Mouse (Mus musculus): ENCODE measurements at regions not wholly inside any gene's neighbourhood (a gene's known extent, or its start where the extent isn't known, plus 50 kb on each side); places are given as distances from the start of the nearest gene placed in this dataset.
"Not testable (repeated sequence)": the region's sequence is repeated elsewhere in the genome, so short reads cannot be mapped to it uniquely, and the experiment has no call there.

GRCm38 (mm10) chrX:19341231-19342007 is 139.7 kb downstream of the Tex13c3 start:
- ATAC-seq (replicated peaks; ENCODE audit: insufficient number of reproducible peaks, low FRiP score, low TSS enrichment, low read depth); H3K36me3 ChIP-seq (replicated peaks; ENCODE audit: control insufficient read depth, insufficient read depth, low read depth, low read length); H3K27ac ChIP-seq (replicated peaks; ENCODE audit: low read depth, low read length); H3K4me3 ChIP-seq (ENCODE audit: low read depth, low read length); H3K9ac ChIP-seq (replicated peaks; ENCODE audit: low read length); H3K4me1 ChIP-seq (ENCODE audit: control insufficient read depth, insufficient read depth, low read length); H3K9me3 ChIP-seq (replicated peaks; ENCODE audit: control insufficient read depth, low read length); H3K27me3 ChIP-seq (ENCODE audit: control insufficient read depth, insufficient read depth, low read length); DNase-seq (ENCODE audit: low spot score); H3K4me2 ChIP-seq (ENCODE audit: low read depth, low read length): not testable (repeated sequence)
- 82% methylated on average over 3 of the region's 3 CpGs for WGBS

GRCm38 (mm10) chrX:19313286-19313685 is 167.8 kb downstream of the Tex13c3 start:
- WGBS = 67% methylated on average over 2 of the region's 2 CpGs
- Histone ChIP-seq H3K36me3 (replicated peaks; ENCODE audit: control insufficient read depth, insufficient read depth, low read depth, low read length) (no peaks in the 10 kb centered on the region), H3K27me3 (ENCODE audit: control insufficient read depth, insufficient read depth, low read length) (no peaks in the 10 kb centered on the region), H3K4me2 (ENCODE audit: low read depth, low read length) (no peak overlapping the region), H3K9me3 (replicated peaks; ENCODE audit: control insufficient read depth, low read length) (no peaks in the 10 kb centered on the region), H3K9ac (replicated peaks; ENCODE audit: low read length) (no peak overlapping the region), H3K27ac (replicated peaks; ENCODE audit: low read depth, low read length) (no peak overlapping the region), H3K4me3 (ENCODE audit: low read depth, low read length) (no peak overlapping the region), H3K4me1 (ENCODE audit: control insufficient read depth, insufficient read depth, low read length) (no peaks in the 10 kb centered on the region)
- DNase-seq (ENCODE audit: low spot score) (no peak), ATAC-seq (replicated peaks; ENCODE audit: insufficient number of reproducible peaks, low FRiP score, low TSS enrichment, low read depth) (no peak)

- no peak overlapping the region for H3K9ac ChIP-seq (replicated peaks; ENCODE audit: low read length)
- no peaks in the 10 kb centered on the region for H3K4me1 ChIP-seq (ENCODE audit: control insufficient read depth, insufficient read depth, low read length)
- H3K27me3 ChIP-seq (ENCODE audit: control insufficient read depth, insufficient read depth, low read length) = no peaks in the 10 kb centered on the region
- H3K4me2 ChIP-seq (ENCODE audit: low read depth, low read length) = no peak overlapping the region
- DNase-seq (ENCODE audit: low spot score) = no peak
- no peak for ATAC-seq (replicated peaks; ENCODE audit: insufficient number of reproducible peaks, low FRiP score, low TSS enrichment, low read depth)
- H3K27ac ChIP-seq (replicated peaks; ENCODE audit: low read depth, low read length) = no peak overlapping the region
- H3K36me3 ChIP-seq (replicated peaks; ENCODE audit: control insufficient read depth, insufficient read depth, low read depth, low read length) = no peaks in the 10 kb centered on the region
- WGBS = 79% methylated on average over 1 of the region's 1 CpGs
- no peak overlapping the region for H3K4me3 ChIP-seq (ENCODE audit: low read depth, low read length)
- no peaks in the 10 kb centered on the region for H3K9me3 ChIP-seq (replicated peaks; ENCODE audit: control insufficient read depth, low read length)
Observed at GRCm38 (mm10) chrX:19311809-19312559, 169.1 kb downstream of the Tex13c3 start.

GRCm38 (mm10) chrX:19311377-19311776 is 169.7 kb downstream of the Tex13c3 start:
- no peaks in the 10 kb centered on the region for H3K36me3 ChIP-seq (replicated peaks; ENCODE audit: control insufficient read depth, insufficient read depth, low read depth, low read length)
- ATAC-seq (replicated peaks; ENCODE audit: insufficient number of reproducible peaks, low FRiP score, low TSS enrichment, low read depth) = no peak
- 30% methylated on average over 1 of the region's 1 CpGs for WGBS
- no peaks in the 10 kb centered on the region for H3K27me3 ChIP-seq (ENCODE audit: control insufficient read depth, insufficient read depth, low read length)
- no peak overlapping the region for H3K4me2 ChIP-seq (ENCODE audit: low read depth, low read length)
- no peaks in the 10 kb centered on the region for H3K9me3 ChIP-seq (replicated peaks; ENCODE audit: control insufficient read depth, low read length)
- no peak overlapping the region for H3K4me3 ChIP-seq (ENCODE audit: low read depth, low read length)
- DNase-seq (ENCODE audit: low spot score) = no peak
- no peak overlapping the region for H3K9ac ChIP-seq (replicated peaks; ENCODE audit: low read length)
- no peak overlapping the region for H3K27ac ChIP-seq (replicated peaks; ENCODE audit: low read depth, low read length)
- no peaks in the 10 kb centered on the region for H3K4me1 ChIP-seq (ENCODE audit: control insufficient read depth, insufficient read depth, low read length)

- no peaks in the 10 kb centered on the region for H3K4me1 ChIP-seq (ENCODE audit: control insufficient read depth, insufficient read depth, low read length)
- H3K4me2 ChIP-seq (ENCODE audit: low read depth, low read length) = no peak overlapping the region
- no peaks in the 10 kb centered on the region for H3K36me3 ChIP-seq (replicated peaks; ENCODE audit: control insufficient read depth, insufficient read depth, low read depth, low read length)
- DNase-seq (ENCODE audit: low spot score) = no peak
- H3K27me3 ChIP-seq (ENCODE audit: control insufficient read depth, insufficient read depth, low read length) = no peaks in the 10 kb centered on the region
- H3K27ac ChIP-seq (replicated peaks; ENCODE audit: low read depth, low read length) = no peak overlapping the region
- H3K9ac ChIP-seq (replicated peaks; ENCODE audit: low read length) = no peak overlapping the region
- WGBS = 87% methylated on average over 2 of the region's 2 CpGs
- H3K4me3 ChIP-seq (ENCODE audit: low read depth, low read length) = no peak overlapping the region
- H3K9me3 ChIP-seq (replicated peaks; ENCODE audit: control insufficient read depth, low read length) = no peaks in the 10 kb centered on the region
- no peak for ATAC-seq (replicated peaks; ENCODE audit: insufficient number of reproducible peaks, low FRiP score, low TSS enrichment, low read depth)
Observed at GRCm38 (mm10) chrX:19288171-19288570, 192.9 kb downstream of the Tex13c3 start.

- WGBS = 78% methylated on average over 5 of the region's 5 CpGs
- no peaks in the 10 kb centered on the region for H3K9me3 ChIP-seq (replicated peaks; ENCODE audit: control insufficient read depth, low read length)
Observed at GRCm38 (mm10) chrX:19286431-19286830, 194.7 kb downstream of the Tex13c3 start.

GRCm38 (mm10) chrX:19285773-19286172 is 195.3 kb downstream of the Tex13c3 start:
- Histone ChIP-seq H3K4me2 (ENCODE audit: low read depth, low read length) (no peak overlapping the region), H3K36me3 (replicated peaks; ENCODE audit: control insufficient read depth, insufficient read depth, low read depth, low read length) (no peaks in the 10 kb centered on the region), H3K9me3 (replicated peaks; ENCODE audit: control insufficient read depth, low read length) (no peaks in the 10 kb centered on the region), H3K27ac (replicated peaks; ENCODE audit: low read depth, low read length) (no peak overlapping the region), H3K4me3 (ENCODE audit: low read depth, low read length) (no peak overlapping the region), H3K27me3 (ENCODE audit: control insufficient read depth, insufficient read depth, low read length) (no peaks in the 10 kb centered on the region), H3K9ac (replicated peaks; ENCODE audit: low read length) (no peak overlapping the region), H3K4me1 (ENCODE audit: control insufficient read depth, insufficient read depth, low read length) (no peaks in the 10 kb centered on the region)
- DNase-seq (ENCODE audit: low spot score) (no peak), ATAC-seq (replicated peaks; ENCODE audit: insufficient number of reproducible peaks, low FRiP score, low TSS enrichment, low read depth) (no peak)
- 53% methylated on average over 4 of the region's 4 CpGs for WGBS

More at GRCm38 (mm10) chrX:19286431-19286830, 194.7 kb downstream of the Tex13c3 start:
- H3K4me2 ChIP-seq (ENCODE audit: low read depth, low read length) = no peak overlapping the region
- no peaks in the 10 kb centered on the region for H3K4me1 ChIP-seq (ENCODE audit: control insufficient read depth, insufficient read depth, low read length)
- ATAC-seq (replicated peaks; ENCODE audit: insufficient number of reproducible peaks, low FRiP score, low TSS enrichment, low read depth) (no peak), DNase-seq (ENCODE audit: low spot score) (no peak)
- no peak overlapping the region for H3K27ac ChIP-seq (replicated peaks; ENCODE audit: low read depth, low read length)
- no peaks in the 10 kb centered on the region for H3K36me3 ChIP-seq (replicated peaks; ENCODE audit: control insufficient read depth, insufficient read depth, low read depth, low read length)
- H3K9ac ChIP-seq (replicated peaks; ENCODE audit: low read length) = no peak overlapping the region
- H3K4me3 ChIP-seq (ENCODE audit: low read depth, low read length) = no peak overlapping the region
- H3K27me3 ChIP-seq (ENCODE audit: control insufficient read depth, insufficient read depth, low read length) = no peaks in the 10 kb centered on the region

GRCm38 (mm10) chrX:19283078-19283477 is 198.0 kb downstream of the Tex13c3 start:
- Histone ChIP-seq H3K9me3 (replicated peaks; ENCODE audit: control insufficient read depth, low read length) (no peaks in the 10 kb centered on the region), H3K4me2 (ENCODE audit: low read depth, low read length) (no peak overlapping the region), H3K36me3 (replicated peaks; ENCODE audit: control insufficient read depth, insufficient read depth, low read depth, low read length) (no peaks in the 10 kb centered on the region), H3K9ac (replicated peaks; ENCODE audit: low read length) (no peak overlapping the region), H3K4me3 (ENCODE audit: low read depth, low read length) (no peak overlapping the region), H3K27ac (replicated peaks; ENCODE audit: low read depth, low read length) (no peak overlapping the region), H3K27me3 (ENCODE audit: control insufficient read depth, insufficient read depth, low read length) (no peaks in the 10 kb centered on the region), H3K4me1 (ENCODE audit: control insufficient read depth, insufficient read depth, low read length) (no peaks in the 10 kb centered on the region)
- WGBS = 42% methylated on average over 3 of the region's 3 CpGs
- DNase-seq (ENCODE audit: low spot score) = no peak
- ATAC-seq (replicated peaks; ENCODE audit: insufficient number of reproducible peaks, low FRiP score, low TSS enrichment, low read depth) = no peak
